Mouse (Mus musculus) E14TG2a.4 (cell line): ENCODE measurements at regions not wholly inside any gene's neighbourhood (a gene's known extent, or its start where the extent isn't known, plus 50 kb on each side); places are given as distances from the start of the nearest gene placed in this dataset.

Source experiments
- CTCF ChIP-seq: conservative IDR thresholded peaks from 2 replicates; pipeline ENCODE4 v1.5.1; 2014; ENCODE audit warnings: low read length
- NANOG ChIP-seq: IDR thresholded peaks from 2 replicates; pipeline ENCODE4 v1.6.1; 2014; ENCODE audit warnings: borderline replicate concordance, low read length, mixed read lengths
- POU5F1 ChIP-seq: IDR thresholded peaks from 2 replicates; pipeline ENCODE4 v1.6.1; 2014; ENCODE audit warnings: low read length, borderline replicate concordance

DNA sequence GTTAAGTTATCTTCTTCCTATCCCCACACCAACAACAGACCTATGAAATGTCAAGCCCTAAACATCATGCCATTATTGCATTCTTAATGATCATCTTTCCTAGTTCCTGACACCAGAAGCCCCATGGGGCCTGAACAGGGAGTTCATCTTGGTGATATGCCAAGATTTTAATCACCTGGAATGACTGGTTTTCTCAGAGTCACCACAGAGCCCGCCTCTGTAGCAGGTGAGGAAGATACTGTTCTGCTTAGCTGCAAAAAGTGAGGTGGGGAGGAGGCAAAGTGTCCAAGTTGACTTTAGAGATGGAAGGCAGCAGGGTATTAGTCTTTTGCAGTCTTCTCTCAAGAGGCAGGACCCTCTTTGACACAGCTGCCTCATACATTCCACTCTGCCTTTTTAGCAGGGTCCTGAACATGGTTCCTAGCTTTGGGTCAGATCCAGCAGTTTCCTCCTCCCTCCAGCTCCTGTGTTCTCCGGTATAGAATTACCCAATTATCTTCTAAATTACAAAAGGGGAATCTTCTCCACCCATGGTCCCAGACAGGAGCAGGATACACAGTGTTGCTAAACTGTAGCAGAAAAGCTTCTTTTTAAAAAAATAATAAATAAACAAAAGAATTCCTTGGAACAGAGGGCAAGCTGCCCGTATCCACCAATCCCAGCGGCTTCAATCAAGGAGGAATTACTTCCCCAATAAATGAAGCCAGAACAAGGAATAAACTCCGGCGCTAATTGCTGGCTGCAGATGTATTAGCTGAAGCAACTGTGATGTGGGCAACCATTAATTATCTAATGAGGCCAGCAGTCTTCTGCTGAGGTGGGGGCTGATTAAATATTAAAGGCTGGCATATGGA, 896.8 kb downstream of the Tmem114 start:
- no peak for TF ChIP-seq CTCF
- TF ChIP-seq POU5F1 = no peak
- no peak for TF ChIP-seq NANOG
